Mouse (Mus musculus) bone marrow macrophage, adult 2 months (primary cell): ENCODE measurements around the gene Gm20498. TPM values are rescaled to one million over a fixed set of nuclear protein-coding genes. Genes with fewer than 3 reads are reported as not detected.

Source experiments
- H3K27ac ChIP-seq: 2 replicates; pipeline ENCODE4 v1.5.1; 2012; ENCODE audit warnings: low read depth, low read length; ENCODE audit not compliant: insufficient read depth
- H3K4me1 ChIP-seq: 2 replicates; pipeline ENCODE4 v1.6.1; 2012; ENCODE audit warnings: low read length; ENCODE audit not compliant: control insufficient read depth, insufficient read depth
- H3K4me3 ChIP-seq: 2 replicates; pipeline ENCODE4 v1.5.1; 2012; ENCODE audit warnings: mild to moderate bottlenecking, low read length, moderate library complexity; ENCODE audit not compliant: insufficient read depth
- CTCF ChIP-seq: IDR thresholded peaks from 2 replicates; pipeline ENCODE4 v1.5.1; 2012; ENCODE audit warnings: low read depth, mild to moderate bottlenecking, low read length, moderate library complexity
- POLR2A ChIP-seq: IDR thresholded peaks from 2 replicates; pipeline ENCODE4 v1.6.1; 2012; ENCODE audit warnings: mild to moderate bottlenecking, low read depth, low read length, borderline replicate concordance
- polyA plus RNA-seq: library from polyadenylated mRNA; stranded (reverse); fragments of >200 nt; gene quantifications from 2 replicates; pipeline ENCODE4 v1.2.4, GENCODE M21; 2012; ENCODE audit not compliant: missing spikeins, insufficient read depth, insufficient read length

Gm20498 gene
- polyA plus RNA-seq, 1 experiment: 14.1 TPM

- no peak for TF ChIP-seq CTCF
- no peak for TF ChIP-seq POLR2A
- Histone ChIP-seq H3K4me1 (no peaks in the 10 kb centered on the region), H3K4me3 (no peak overlapping the region)
Observed at GRCm38 (mm10) chr12:81333841-81334240, 198.9 kb downstream of the Gm20498 start.

GRCm38 (mm10) chr12:81332875-81333421 is 199.8 kb downstream of the Gm20498 start, which contains the start of gene Slc8a3:
Gene Slc8a3, minus strand, starts transcription at chr12:81333180.
- peak within 1 kb of the TSS; percentile 10; the same call in 1 of the 2 replicates for H3K4me3 ChIP-seq

More at GRCm38 (mm10) chr12:81333841-81334240, 198.9 kb downstream of the Gm20498 start:
- H3K27ac ChIP-seq: no peak overlapping the region

DNA sequence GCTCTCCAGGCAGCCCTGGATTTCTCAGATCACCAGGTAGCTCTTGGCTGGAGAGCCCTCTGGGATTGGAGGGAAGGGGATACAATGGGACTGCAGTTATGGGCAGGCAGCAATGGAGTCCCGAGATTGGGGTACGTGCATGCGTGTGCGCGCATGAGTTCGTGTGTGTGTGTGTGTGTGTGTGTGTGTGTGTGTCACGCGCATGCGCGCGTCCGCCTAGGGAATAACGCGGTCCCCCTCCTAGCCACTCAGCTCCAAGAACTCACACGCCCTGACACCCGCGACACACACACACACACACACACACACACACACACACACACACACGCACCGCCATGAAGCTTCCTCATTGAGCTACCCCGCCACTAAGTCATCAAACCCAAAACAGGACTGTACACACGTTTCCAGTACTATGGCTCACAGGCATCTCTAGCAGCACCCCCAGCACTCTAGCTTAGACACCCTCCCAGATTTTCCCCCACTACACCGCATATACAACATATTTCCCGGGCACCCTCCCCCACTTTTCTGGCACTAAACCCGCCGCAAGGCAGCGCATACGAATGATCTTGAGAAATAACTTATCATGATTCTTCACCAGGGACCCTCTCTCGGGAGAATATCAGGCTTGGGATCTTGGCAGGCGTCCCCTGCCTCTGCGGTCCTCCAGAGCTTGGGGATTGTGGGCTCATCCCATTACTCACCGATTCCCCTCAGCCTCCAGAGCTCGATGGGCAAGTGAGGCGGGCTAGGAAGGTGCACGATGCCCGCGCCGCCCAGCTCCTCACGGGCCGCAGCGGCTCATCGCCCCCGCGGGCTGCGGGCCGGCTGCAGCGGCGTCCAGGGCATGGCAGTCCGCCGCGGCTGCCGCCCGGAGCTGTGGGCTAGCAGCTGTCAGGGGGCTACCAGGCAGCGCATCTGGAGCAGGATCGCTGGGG is 200.5 kb downstream of the Gm20498 start:
- Histone ChIP-seq H3K4me3 (peak overlapping the region; percentile 10; the same call in 1 of the 2 replicates), H3K27ac (no peak overlapping the region), H3K4me1 (no peaks in the 10 kb centered on the region)
- no peak for TF ChIP-seq CTCF
- no peak for TF ChIP-seq POLR2A

More at GRCm38 (mm10) chr12:81332875-81333421, 199.8 kb downstream of the Gm20498 start, which contains the start of gene Slc8a3:
- no peaks in the 10 kb centered on the region for H3K4me1 ChIP-seq
- no peak within 1 kb of the TSS for H3K27ac ChIP-seq
- TF ChIP-seq POLR2A (no peak), CTCF (no peak)

DNA sequence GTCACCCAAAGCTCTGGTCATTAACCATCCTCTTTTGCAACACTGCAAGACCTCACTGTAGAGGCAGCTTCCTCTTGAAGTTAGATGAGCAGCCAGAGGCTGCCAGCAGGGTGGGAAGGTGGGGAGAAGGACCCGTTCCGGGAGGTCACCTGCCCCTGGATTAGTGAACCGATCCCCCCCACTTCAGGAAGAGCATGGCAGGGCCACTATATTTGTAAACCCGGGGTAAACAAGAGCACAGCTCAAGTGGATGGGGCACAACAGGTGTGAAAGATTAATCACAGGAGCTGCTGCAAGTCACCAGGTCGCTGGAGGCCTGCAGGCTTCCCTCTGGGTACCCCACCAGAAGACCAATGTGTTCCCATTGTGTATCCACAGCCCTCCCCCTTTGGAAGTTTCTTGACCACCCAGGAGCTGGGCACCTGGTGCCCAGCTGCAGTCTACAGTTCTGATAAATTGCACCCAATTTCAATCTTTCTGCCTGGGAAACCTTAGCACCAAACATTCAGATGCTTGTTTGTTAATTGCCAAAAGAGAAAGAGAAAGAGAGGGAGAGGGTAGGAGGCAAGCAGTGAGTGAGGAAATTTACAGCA is 201.6 kb downstream of the Gm20498 start:
- no peak overlapping the region for H3K4me3 ChIP-seq
- H3K4me1 ChIP-seq: no peaks in the 10 kb centered on the region
- TF ChIP-seq CTCF (no peak), POLR2A (no peak)
- H3K27ac ChIP-seq: no peak overlapping the region

GRCm38 (mm10) chr12:81324991-81325390 is 207.7 kb downstream of the Gm20498 start:
- TF ChIP-seq CTCF (no peak), POLR2A (no peak)
- Histone ChIP-seq H3K4me1 (no peaks in the 10 kb centered on the region), H3K4me3 (no peak overlapping the region), H3K27ac (no peak overlapping the region)

GRCm38 (mm10) chr12:81324116-81324515 is 208.6 kb downstream of the Gm20498 start:
- H3K27ac ChIP-seq: no peak overlapping the region
- TF ChIP-seq POLR2A: no peak
- H3K4me1 ChIP-seq: no peaks in the 10 kb centered on the region
- no peak overlapping the region for H3K4me3 ChIP-seq

DNA sequence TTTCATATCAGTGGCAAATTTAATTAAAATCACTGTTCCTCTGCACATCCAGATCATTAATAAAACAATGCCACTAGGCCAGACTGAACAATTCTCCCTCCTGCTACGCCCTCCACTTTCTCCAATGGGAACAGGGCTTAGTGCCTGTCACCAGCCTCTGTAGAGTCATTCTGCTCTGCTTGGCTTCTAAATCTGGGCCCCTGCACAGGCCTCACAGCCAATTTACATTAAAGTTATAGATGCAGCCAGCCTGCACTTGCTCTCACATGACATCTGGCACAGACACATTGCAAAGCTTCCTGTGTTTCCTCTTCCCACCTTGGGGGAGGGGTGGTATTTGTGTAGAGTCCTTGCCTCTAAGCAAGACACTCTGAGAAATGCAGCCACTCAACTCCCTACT is 211.7 kb downstream of the Gm20498 start:
- Histone ChIP-seq H3K4me1 (no peaks in the 10 kb centered on the region), H3K4me3 (no peak overlapping the region), H3K27ac (no peak overlapping the region)
- TF ChIP-seq POLR2A (no peak), CTCF (no peak)

DNA sequence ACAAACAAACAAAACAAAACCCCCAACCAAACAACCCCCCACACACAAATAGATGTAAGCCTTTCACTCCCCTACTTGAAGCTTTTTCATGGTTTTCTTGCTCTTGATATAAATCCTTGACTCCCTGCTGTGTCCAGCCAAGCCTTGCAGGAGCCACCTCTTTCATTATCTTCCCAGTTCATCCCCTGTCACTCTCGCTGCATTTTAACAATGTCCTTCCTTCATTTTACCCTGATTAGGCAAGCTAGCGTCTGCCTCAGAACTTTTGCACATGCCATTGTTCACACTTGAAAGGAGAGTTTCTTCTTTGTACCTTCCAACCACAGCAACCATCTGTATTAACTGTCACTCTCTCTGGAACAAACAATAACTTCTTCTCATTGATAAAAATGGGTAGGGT is 214.9 kb downstream of the Gm20498 start:
- no peak for TF ChIP-seq CTCF
- TF ChIP-seq POLR2A: no peak
- no peak overlapping the region for H3K27ac ChIP-seq
- H3K4me3 ChIP-seq: no peak overlapping the region
- H3K4me1 ChIP-seq: no peaks in the 10 kb centered on the region

GRCm38 (mm10) chr12:81315953-81316352 is 216.8 kb downstream of the Gm20498 start:
- Histone ChIP-seq H3K27ac (no peak overlapping the region), H3K4me1 (no peaks in the 10 kb centered on the region), H3K4me3 (no peak overlapping the region)
- TF ChIP-seq CTCF (no peak), POLR2A (no peak)

Other genes with a start within 250 kb of the Gm20498 start
- gene Slc8a3, start 199.7 kb downstream of the Gm20498 start, polyA plus RNA-seq: not detected in 2 replicates
- gene Gm4787, start 153.4 kb downstream of the Gm20498 start, polyA plus RNA-seq: 0.88 and 1.2 TPM in 2 replicates
- gene Adam4, start 111.0 kb downstream of the Gm20498 start, polyA plus RNA-seq: 1.2 and 1.3 TPM in 2 replicates
- gene Cox16, start 47.8 kb downstream of the Gm20498 start, polyA plus RNA-seq: 70.4 and 71.3 TPM in 2 replicates
- 34.1 and 39.7 TPM in 2 replicates for gene Synj2bp, start within 50 bp of the Gm20498 start, polyA plus RNA-seq
- gene Adam21, start 35.6 kb upstream of the Gm20498 start, polyA plus RNA-seq: not detected in 2 replicates
- gene Med6, start 62.1 kb upstream of the Gm20498 start, polyA plus RNA-seq: 37.8 and 43.5 TPM in 2 replicates
- gene Ttc9, start 98.3 kb upstream of the Gm20498 start, polyA plus RNA-seq: not detected in 2 replicates
- 7.5 and 9.2 TPM in 2 replicates for gene Map3k9, start 248.3 kb upstream of the Gm20498 start, polyA plus RNA-seq